Mouse (Mus musculus) B cell, adult 67 days (primary cell): ENCODE measurements around the gene Trim52. TPM values are rescaled to one million over a fixed set of nuclear protein-coding genes. Genes with fewer than 3 reads are reported as not detected.

Source experiments
- total RNA-seq, 2 experiments: library from RNA; stranded (reverse); gene quantifications; 4 replicates each; pipeline ENCODE4 v1.2.4; 2023

Gene Trim52
- total RNA-seq = not detected

GRCm38 (mm10) chr14:106105980-106106379 lies at the start of gene Trim52:
Trim52 (plus strand) TSS chr14:106106198.

Other genes with a start within 250 kb of the Trim52 start
- 1 to 10 TPM; 2.4 to 2.6 TPM for gene Spry2, start 209.4 kb upstream of the Trim52 start, total RNA-seq